Mouse (Mus musculus): ENCODE results near the gene Flvcr2.
A peak's percentile ranks its signal among the peaks of the same experiment; 100 is the strongest.

Flvcr2 gene

GRCm38 (mm10) chr12:85859511-85860189, 113.3 kb downstream of the Flvcr2 start:
- DNase-seq: peak; percentile 55 to 61

GRCm38 (mm10) chr12:85862514-85862913, 116.2 kb downstream of the Flvcr2 start:
- DNase-seq: peak; percentile 41 to 52
